Mouse (Mus musculus) embryonic fibroblast, embryonic 13.5 days (primary cell): ENCODE data around the gene Tmx1.

Experiments used
- CTCF ChIP-seq: IDR thresholded peaks from 2 replicates; pipeline ENCODE4 v1.5.1; 2011; ENCODE audit warnings: mild to moderate bottlenecking, control low read depth, low read length, moderate library complexity, borderline replicate concordance; ENCODE audit not compliant: insufficient read depth
- POLR2A ChIP-seq: IDR thresholded peaks from 2 replicates; pipeline ENCODE4 v1.6.1; 2011; ENCODE audit warnings: low read depth, mild to moderate bottlenecking, control low read depth, low read length, moderate library complexity

DNA sequence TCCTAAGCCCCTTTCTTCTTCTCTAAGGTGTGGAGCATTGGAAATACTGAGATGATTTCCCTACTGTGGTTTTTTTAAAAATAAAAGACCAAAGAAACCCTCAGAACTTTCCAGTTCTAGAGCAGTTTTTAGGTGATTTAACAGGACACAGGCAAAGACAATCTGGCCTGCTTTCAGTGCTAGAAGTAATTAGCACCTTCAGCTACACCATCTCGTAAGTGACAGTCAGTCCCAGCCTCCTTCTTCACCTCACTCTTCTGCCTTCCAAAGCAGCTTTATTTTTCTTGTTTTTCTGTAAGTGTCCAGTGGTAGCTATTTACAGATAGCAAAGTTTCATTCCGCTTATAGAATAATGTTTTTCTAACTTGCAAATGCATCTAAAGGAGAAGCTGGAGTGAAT lies 43.3 kb upstream of the Tmx1 start:
- no peak for TF ChIP-seq POLR2A
- TF ChIP-seq CTCF, result no peak
